Mouse (Mus musculus): Measurements from ENCODE around the gene Lama2.

DNA sequence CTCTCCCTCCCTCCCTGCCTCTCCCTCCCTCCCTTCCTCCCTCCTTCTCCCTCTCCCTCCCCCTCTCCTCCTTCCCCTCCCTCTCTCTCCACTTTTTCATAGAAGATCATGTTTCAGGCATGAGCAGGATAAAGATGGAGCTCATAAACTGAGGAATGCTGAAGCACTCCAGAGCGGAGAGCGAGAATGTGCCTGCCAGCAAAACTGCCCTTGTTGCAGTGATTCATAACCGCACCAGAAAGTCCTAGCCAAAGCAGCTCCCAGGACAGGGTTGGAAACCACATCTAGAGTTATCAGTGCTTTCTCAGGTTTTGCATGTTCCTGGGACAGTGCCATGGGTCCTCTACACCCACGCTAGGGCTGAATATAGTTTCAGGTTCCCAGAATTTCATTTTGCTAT lies 555.9 kb downstream of the Lama2 start:
- no peak for TF ChIP-seq CTCF (IDR thresholded peaks at IDR 0.05; ENCODE audit: borderline replicate concordance, extremely low read depth, insufficient read depth, insufficient read length)
- TF ChIP-seq POLR2A (IDR thresholded peaks at IDR 0.05; ENCODE audit: borderline replicate concordance, extremely low read depth, insufficient read depth, insufficient read length, poor library complexity, severe bottlenecking) = no peak

All from brain, embryonic 14.5 days (tissue).